Mouse (Mus musculus): Measurements from ENCODE around the gene Myo6.

- no peak for TF ChIP-seq CTCF (IDR thresholded peaks at IDR 0.05; ENCODE audit: extremely low read depth, insufficient read length, insufficient replicate concordance, low read depth, low read length)
- no peak for TF ChIP-seq POLR2A (IDR thresholded peaks at IDR 0.05; ENCODE audit: low read depth, low read length)
Observed at GRCm38 (mm10) chr9:80181692-80182091, 16.9 kb downstream of the Myo6 start.
